Mouse (Mus musculus): Measurements from ENCODE around the gene Metap1d. TPM values are rescaled to one million over a fixed set of nuclear protein-coding genes. Genes with fewer than 3 reads are reported as not detected.
A peak's percentile ranks its signal among the peaks of the same experiment; 100 is the strongest.

Gene Metap1d
- polyA plus RNA-seq, 3 experiments from 2014 or later: 10.1 to 38.0 (median 27.6) TPM

DNA sequence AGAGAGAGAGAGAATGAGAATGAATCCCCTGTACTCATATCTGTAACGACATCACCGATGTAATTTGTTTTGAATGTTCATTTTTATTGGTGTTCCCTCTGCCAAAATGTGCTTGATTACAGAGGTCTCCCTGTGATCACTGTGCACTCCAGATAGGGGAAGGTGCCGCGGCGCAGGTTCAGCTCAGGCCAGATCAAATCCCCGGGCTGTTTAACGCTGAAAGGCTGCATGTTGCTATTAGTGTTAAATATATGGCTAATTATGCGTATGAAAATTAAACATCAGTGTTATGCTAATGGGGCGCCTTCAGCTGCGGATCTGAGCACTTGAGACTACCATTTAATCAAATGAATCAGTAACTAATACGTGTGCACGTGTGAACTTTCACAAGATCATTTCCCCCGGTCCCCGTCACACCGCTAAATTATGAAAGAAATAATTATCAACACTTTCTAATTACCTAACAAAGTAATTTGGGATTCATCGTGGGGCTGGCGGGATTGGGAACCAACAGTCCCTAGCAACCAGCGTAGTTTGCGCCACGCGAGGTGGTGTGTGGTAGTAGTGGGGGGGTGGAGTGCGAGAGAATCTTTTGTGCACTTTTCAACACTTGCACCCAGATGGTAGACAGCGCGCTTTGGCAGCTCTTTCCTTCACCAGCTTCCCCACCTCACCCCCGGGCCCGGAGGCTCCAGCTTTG is 75.1 kb downstream of the Metap1d start, which contains the start of gene Dlx1:
TSS of gene Dlx1 (plus strand) at position 100 of the 700 bp plus-strand sequence.
- ATAC-seq: no peak

GRCm38 (mm10) chr2:71528714-71529510 is 75.8 kb downstream of the Metap1d start:
- no peak for ATAC-seq

DNA sequence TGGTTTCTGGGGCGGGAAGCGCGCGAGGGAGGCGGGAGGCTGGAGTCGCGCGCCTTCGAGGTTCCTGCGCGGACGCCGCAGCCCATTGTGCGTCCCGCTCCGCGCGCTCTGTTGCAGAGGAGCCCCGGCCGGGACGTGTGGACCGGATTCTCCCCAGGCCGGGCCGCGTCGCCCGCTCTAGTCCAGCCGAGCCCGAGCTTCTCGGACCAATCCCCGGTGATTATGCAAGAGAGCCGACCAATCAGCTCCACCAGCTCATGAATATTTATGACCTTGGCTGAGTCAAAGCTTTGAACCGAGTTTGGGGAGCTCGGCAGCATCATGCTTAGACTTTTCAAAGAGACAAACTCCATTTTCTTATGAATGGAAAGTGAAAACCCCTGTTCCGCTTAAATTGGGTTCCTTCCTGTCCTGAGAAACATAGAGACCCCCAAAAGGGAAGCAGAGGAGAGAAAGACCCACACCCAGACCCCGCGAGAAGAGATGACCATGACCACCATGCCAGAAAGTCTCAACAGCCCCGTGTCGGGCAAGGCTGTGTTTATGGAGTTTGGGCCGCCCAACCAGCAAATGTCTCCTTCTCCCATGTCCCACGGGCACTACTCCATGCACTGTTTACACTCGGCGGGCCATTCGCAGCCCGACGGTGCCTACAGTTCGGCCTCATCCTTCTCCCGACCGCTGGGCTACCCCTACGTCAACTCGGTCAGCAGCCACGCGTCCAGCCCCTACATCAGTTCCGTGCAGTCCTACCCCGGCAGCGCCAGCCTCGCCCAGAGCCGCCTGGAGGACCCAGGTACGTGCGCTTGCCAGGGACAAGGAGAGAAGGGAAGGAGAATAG is 76.7 kb downstream of the Metap1d start:
- ATAC-seq: peak; percentile 55

DNA sequence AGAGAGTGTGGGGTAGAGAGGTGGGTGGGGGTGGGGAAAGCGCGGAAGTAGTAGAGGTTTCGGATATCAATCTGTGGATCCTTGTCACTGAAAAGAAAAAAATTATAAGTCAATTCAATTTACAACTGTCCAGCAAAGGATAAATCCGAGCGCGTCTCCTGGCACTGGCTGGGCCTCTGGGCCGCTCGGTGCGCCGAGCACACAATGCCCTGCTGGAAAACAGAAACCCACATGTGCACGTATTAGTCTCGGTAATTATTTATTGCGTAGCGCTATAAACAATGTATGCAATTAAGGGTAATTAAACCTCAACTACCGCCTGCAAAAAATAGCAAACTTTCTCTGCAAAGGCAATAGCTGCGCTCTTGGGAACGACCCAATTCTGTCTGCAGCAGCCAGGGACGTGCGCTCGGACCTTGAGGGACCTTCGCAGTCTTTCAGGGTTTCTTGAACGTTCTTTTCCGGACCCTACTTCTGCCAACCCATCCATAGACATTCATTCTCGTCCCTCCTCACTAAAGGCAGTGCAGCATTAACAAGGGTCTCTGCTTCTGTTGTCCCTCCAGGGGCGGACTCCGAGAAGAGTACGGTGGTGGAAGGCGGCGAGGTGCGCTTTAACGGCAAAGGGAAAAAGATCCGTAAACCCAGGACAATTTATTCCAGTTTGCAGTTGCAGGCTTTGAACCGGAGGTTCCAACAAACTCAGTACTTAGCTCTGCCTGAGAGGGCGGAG is 77.5 kb downstream of the Metap1d start:
- no peak for ATAC-seq

DNA sequence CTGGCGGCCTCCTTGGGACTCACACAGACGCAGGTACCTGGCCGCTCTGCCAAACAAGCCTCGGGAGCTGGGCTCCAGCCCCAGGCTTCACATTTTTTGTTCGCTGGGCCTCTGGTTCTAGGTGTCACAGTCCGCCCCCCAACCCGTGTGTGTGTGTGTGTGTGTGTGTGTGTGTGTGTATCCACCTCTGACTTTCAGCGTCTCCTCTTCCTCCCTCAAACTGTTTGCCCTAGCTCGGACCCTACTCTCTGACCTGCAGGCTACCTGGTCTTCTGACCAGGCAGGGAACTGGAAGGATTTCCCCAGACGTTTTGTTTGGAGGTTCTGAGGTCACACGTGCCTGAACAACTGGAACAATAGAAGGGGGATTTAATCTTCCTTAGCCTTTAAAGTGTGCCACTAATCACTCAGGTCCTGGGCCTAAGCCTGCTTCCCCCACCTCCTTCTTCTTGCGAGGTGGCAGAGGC is 78.1 kb downstream of the Metap1d start:
- ATAC-seq: no peak

DNA sequence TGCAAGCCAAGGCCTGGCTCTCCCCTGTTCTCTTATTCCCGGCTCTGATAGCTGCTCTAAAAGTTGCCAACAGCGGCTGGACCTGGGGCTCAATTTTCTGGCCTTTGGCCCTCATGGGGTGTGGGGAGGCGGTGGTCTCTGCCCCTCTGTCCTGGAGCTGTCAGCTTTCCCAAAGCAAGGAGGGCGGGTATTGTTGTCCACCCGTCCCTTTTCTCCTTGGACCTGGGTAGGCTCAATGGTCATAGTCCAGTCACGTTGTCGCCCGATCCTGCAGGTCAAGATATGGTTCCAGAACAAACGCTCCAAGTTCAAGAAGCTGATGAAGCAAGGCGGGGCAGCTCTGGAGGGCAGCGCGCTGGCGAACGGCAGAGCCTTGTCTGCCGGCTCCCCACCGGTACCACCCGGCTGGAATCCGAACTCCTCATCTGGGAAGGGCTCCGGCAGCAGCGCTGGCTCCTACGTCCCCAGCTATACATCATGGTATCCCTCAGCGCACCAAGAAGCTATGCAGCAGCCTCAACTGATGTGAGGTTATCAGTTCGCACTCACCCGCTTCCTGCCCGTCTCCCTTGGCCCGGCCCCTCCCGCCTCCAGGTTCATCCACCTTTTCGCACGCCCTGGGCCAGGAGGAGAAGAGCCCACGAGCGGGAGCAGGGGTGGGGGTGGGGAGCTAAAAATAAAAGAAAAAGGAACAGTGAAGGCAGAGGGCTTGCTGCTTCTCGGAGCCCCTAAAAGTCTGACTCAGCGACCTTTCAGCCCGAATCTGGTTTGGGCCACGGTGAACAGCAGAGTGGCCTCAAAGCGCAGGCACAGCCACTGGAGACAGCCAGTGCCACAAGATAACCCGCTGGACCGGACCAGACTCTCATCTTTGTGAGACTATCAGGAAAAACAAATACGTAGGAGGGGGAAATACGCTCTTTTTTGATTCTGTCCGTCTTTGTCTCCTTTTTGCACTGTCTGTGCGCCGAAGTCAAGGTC is 79.2 kb downstream of the Metap1d start:
- ATAC-seq: no peak

GRCm38 (mm10) chr2:71533094-71533493 is 80.0 kb downstream of the Metap1d start:
- ATAC-seq: no peak

DNA sequence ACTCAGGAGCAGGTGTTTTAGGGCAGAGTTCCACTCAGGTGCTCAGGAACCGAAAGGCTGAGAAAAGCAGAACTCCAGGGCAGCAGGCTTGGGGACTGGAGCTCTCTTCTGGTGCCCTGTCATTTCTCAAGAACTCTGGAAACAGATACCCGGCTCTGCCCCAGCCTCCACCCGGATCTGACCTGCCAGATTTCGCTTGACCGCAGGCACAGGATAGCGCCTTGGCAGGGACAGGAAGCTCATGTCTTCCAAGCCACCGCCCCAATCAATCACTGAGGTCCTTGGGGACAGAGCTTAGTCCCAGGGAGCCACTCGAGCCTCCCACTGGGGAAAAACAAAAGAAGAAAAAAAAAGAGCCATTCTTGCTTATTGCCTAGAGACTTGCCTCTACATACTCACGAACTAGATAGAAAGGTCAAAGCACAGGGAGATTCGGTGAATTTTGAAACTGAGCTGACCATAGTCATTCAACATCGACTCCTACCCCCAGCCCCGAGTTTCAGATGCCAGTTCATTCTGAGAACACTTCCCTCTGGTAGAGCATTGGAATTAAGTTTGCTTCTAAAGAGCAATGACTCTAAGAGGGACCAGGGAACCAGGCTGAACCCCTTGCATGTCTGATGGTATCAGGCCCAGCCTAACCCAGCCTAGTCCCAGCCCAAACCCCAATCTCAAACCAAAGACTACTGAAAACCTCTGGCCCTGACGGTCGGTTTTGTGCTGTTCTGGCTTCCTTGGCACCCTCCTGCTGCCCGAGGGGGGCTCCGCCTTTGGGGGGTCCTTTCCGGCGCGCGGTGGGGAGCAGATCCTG is 81.4 kb downstream of the Metap1d start:
- ATAC-seq: no peak

GRCm38 (mm10) chr2:71540611-71541417 is 87.7 kb downstream of the Metap1d start:
- ATAC-seq: no peak

DNA sequence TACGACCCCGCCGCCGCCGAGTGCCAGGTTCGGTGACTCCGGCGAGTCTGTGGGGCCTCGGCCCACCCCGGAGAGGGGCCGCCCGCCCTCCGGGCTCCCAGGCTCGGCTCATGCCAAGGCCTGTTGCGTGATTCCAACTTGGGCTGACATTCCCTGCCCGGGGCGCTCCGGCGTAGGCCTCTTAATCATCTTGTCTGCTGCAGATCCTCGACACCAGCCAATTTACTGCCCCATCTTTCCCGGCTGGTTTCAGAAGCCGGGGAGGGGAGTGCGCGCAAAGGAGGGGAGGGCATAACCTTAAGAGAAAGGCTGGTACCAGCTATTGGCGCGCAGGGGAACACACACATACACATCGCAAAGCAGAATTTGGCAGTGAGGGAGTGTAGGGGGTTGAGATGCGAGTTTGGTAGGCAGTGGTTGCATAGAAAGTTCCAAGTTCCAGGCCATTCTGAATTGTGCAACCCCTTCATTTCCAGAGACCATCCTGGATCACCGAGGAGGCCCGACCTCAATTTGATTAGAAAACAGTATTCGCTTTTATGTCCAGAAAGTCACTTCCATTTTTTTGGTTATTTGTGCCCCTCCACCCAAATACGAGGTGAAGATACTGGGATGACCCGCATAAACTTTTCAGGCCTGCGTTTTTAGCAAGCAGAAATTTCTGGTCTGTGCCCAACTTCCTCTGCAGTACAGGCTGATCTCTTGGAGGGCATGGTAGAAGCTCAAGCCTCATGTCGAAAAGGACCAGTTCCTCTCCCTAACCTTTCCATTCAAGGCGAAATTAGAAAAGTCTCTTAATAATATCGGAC is 88.5 kb downstream of the Metap1d start:
- ATAC-seq: no peak

DNA sequence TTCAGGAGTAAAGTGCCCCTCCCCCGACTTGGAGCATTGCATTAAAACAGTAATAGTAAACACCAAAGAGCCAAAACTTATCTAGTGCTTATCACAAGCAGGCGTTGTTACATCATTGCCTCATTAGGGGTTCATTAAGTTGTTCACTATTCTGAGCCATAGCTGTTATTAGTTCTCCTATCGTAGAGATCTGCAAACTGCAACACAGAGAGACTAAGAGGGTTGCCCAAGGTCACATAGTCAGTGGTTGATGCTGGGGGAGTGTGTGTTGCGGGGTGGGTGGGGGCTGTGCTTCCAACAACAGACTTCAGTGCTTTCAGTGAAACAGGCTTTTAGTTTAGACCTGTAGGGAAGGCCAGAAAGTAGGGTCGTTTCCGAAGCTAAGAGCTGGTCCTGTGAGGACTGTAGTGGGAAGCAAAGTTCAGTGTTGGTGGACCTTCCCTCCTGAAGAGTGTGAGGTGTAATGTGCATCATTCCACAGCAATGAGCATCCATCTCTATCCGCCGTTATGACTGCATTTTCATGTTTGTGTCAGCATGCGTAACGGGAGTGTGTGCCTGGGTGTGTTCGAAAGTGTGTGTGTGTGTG is 89.2 kb downstream of the Metap1d start:
- no peak for ATAC-seq

DNA sequence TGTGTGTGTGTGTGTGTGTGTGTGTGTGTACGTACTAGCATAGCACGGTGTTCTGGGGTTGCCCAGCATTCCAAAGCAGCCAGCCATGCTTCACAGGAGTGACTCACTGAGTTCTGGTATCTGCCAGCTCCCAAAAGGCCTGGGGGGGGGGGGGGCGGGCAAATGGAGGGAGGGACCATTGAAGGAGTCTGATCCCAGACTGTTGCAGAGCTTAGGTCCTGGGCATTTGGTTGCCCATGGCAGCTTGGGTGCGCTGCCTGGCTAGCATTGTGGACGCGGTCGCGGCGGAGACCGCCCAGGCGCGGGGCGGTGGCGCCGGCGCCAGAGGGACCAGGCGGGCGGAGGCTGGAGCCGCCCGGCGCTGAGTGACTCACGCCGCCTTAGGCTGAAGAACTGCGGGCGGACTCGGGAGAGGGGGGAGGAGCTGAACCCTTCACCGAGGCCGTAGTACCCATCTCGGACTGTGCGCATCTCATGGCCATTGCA is 89.8 kb downstream of the Metap1d start:
- no peak for ATAC-seq

GRCm38 (mm10) chr2:71543531-71543930 is 90.5 kb downstream of the Metap1d start:
- no peak for ATAC-seq

- no peak for ATAC-seq
Measured at GRCm38 (mm10) chr2:71543948-71544347, 90.9 kb downstream of the Metap1d start.

- ATAC-seq: no peak
Measured at GRCm38 (mm10) chr2:71544391-71545285, 91.6 kb downstream of the Metap1d start.

GRCm38 (mm10) chr2:71545401-71545881 is 92.4 kb downstream of the Metap1d start:
- ATAC-seq: peak; percentile 16
